Mouse (Mus musculus): ENCODE data around the gene Lrrc8d.

The Lrrc8d gene

GRCm38 (mm10) chr5:105818411-105818810, 118.6 kb downstream of the Lrrc8d start:
- DNase-seq (ENCODE audit: low spot score): no peak

DNA sequence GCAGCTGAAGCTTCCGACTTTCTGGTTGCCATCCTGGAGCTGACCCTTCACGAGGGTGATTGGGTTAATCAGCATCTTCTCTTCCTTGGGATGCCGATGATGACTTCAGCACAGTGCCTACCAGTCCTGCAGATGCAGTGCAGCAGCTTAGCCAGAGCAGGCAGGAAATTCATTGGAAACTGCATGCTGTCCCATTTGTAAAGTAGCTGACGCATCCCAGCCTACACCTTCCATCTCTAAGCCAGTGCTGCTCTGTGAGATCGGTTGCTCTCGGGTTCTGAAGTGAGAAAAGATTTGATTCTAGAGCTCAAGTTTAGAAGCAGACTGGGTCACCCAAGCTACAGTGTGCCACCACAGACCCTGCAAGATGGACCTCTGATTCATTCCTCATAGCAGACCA, 121.6 kb downstream of the Lrrc8d start:
- DNase-seq (ENCODE audit: low spot score): no peak

DNA sequence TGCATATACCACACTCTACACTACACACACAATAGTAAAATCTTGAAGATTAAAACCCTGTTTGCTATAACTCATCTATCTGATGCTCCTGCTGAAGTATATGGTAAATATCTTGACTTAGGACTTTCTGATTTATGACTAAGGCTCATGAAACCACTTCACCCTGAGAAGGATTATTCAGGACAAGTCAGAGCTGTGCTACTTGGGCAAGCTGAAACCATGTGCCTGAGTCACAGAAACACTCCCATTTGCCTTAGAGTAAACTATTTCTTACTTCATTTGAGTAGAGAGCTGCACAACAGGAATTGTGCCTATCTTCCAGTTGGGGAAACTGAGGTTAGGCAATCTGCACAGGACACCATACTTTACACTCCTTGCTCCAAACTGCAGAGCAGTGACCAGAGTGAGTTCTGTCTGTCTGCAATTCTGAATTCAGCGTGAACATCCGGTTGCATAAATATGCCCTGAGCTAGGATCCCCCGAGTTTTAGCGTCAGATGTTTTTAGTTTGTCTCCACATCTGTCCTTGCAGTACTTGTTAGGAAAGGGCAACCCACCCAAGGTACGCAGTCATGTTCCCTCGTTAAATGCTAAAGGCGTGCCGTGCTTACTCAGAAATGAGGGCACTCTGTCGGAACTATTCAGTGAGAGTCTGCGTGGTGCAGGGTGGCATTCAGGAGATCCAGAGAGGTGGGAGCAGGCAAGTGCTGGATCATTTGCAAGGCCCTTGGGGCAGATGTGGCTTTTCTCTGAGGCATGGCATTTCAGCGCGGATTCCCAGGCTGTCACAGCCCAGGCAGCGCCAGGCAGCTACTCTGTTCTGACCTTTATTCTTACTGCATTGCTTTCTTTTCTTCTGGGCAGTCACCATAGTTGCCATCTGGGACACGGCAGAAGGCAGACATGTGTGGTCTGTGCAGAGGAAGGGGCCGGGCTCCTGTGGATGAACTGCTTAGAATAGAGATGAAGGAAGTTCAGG, 123.0 kb downstream of the Lrrc8d start:
- no peak for DNase-seq (ENCODE audit: low spot score)

DNA sequence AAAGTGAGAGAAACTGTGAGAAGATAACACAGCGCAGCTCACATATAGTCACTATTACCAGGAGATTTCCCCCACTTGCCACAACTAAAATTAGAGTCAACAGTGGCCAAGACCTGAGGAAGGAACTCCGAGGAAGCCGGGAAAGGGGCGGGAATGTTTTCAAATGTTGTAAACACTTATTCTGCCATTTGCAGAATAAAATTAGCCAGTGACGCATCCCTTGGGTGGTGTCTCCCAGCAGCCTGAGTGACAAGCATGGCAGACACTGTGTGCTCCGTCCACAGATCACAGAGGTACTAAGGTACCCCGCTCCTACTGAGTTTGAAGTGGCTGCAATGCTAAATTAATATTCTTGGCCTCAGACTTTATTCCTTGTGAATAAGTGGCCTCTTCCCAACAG, 124.5 kb downstream of the Lrrc8d start:
- no peak for DNase-seq (ENCODE audit: low spot score)

DNA sequence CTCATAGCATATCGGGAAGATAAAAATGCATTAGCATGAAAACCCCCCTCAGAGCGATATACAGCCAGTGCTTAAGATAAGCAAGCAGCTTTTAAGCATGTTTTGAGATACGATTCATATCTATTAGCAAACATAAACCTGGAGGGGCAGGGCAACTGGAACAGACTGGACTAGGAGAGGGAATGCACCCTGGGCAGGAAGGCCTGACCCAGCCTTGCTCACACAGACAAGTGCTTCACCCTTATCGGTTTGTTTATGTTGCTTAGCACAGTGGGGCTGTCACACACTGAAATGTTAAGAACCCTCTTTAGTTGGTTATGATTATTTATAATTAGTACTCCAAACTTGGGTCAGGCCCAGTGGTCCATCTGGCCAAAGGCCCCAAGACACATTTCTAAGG, 125.1 kb downstream of the Lrrc8d start:
- DNase-seq (ENCODE audit: low spot score): no peak

DNA sequence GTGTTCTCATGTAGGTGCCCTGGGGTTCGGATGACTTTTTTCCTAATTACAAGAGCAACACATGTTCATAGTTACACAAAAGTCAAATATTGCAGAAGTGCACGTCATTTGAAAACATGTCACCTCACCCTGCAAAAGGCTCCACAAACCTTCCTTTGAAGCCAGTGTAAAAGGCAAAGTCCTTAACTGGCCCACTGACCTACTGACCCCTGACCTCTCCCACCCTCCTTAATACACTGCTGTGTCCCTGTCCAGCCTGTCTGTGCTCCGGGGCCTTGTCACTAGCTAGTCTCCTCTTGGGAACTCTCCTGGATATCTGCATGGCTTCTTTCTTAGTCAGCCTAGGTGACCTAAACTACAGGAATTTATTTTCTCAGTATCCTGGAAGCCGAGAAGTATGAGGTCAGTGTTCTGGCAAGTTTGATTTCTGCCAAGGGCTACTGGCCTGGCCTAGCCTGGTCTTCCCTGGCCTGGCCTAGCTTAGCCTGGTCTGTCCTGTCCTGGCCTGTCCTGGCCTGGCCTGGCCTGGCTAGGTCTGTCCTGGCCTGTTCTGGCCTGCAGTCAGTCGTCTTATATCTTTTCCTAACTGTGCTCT, 127.2 kb downstream of the Lrrc8d start:
- no peak for DNase-seq (ENCODE audit: low spot score)

GRCm38 (mm10) chr5:105828050-105828449, 128.3 kb downstream of the Lrrc8d start:
- DNase-seq (ENCODE audit: low spot score): no peak

DNA sequence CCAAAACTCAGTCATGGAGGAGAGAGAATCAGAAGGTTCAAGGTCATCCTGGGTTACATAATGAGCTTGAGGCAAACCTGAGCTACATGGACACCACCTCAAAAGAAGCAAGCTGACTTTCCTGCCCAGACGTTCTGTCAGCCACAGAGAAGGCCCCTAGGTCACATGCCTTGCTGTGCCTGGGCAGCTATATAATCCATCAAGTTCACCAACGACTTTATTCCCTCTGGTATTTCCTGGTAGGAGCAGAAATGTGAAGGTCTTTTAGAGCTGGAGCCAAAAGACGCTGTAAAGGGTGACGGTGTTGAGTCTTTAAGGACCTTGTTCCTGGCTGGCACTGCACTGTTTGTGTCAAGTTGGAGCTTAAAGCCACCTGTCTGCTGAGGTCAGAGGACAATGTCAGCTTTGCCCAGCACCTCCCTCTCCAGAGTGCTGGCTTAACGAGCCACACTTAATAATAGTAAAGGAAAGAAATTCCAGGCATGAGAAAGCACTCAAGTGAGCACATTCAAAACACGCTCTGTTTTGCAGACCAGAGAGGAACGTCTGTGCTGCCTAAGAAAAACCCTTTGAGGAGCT, 129.3 kb downstream of the Lrrc8d start:
- no peak for DNase-seq (ENCODE audit: low spot score)

GRCm38 (mm10) chr5:105832140-105832539, 132.4 kb downstream of the Lrrc8d start:
- DNase-seq (ENCODE audit: low spot score): no peak

DNA sequence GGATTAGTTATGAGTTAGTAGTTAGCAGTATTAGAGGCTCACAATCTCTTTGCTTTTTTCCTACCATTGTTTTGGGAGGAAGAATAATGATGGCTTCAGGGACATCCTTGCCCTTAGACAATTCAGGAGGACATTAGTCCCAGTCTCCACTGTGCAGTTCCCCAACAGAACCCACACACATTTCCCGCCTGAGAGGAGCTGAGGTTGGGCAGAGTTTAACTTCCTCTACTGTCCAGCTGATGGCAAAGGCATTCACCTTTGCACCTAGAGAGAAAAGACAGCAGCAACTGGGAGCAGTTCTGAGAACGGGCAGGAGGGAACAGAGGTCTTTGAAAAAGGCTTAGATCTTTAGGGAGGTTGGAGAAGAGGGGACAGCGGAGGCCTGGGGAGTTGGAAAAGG, 134.2 kb downstream of the Lrrc8d start:
- no peak for DNase-seq (ENCODE audit: low spot score)

DNA sequence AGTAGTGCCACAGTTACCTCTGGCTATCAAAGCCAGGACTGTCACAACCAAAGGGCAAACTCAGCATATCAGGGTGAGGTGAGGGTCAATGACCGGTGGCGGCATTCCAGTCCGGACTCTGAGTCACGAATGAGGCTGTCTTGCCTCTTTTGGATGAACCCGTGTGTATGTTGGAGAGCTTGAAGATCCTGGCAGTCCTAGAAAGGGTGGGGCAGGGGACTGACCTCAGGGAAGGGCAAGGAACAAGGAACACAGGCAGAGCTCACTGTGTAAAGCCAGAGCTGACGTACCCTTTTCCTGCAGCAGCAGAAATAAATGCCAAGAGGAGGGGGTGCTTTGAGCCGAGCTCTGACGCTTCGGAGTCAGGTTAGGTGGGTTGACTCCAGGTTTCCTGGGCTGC, 136.2 kb downstream of the Lrrc8d start:
- DNase-seq (ENCODE audit: low spot score): no peak

DNA sequence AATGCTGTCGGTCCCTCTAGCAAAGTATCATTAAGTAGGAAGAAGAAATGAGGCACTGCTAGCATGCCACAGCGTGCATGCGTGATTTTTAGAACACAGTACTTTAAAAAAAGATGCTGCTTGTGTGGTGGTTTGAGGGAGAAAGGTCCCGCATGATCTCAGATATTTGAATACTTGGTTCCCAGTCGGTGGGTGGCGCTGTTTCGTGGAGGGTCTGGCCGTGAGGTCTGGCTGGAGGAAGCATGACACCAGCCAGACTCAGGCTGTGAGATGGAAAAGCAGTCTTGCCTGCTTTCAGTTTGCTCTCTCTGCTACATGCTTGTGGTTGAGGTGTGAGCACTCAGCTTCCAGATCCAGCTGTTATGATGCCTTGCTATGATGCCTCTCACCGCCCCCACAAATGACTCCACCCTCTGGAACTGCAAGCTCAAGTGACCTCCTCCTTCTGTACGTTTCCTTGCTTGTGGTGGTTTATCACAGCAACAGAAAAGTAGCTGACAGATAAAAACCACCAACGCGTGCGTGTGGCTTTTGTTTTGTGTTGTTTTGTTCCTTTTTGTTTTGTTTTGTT, 140.1 kb downstream of the Lrrc8d start:
- no peak for DNase-seq (ENCODE audit: low spot score)

- DNase-seq (ENCODE audit: low spot score): no peak
These were observed 144.4 kb downstream of the Lrrc8d start for GRCm38 (mm10) chr5:105844044-105844753.

- DNase-seq (ENCODE audit: low spot score): no peak
These were observed 145.3 kb downstream of the Lrrc8d start for GRCm38 (mm10) chr5:105845041-105845440.

GRCm38 (mm10) chr5:105847726-105848125, 148.0 kb downstream of the Lrrc8d start:
- no peak for DNase-seq (ENCODE audit: low spot score)

DNA sequence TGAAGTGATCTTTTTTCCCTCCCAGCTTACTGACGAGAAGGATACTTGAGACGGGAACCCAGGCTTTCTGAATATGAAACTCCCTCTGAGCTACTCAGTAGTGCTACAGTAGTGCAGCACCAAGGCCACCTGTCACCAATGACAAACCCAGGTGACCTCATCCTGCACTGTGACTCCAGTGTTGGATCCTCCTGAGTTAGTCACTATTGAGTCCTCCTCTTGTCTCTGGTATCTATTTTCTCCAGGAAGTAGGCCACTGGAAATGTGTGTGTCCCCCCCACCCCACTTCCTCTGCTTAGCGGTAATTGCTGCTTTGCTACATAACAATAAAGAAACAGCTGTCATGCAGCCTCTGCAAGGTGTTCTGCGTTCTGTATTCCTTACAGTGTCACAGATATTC, 149.5 kb downstream of the Lrrc8d start:
- no peak for DNase-seq (ENCODE audit: low spot score)

DNA sequence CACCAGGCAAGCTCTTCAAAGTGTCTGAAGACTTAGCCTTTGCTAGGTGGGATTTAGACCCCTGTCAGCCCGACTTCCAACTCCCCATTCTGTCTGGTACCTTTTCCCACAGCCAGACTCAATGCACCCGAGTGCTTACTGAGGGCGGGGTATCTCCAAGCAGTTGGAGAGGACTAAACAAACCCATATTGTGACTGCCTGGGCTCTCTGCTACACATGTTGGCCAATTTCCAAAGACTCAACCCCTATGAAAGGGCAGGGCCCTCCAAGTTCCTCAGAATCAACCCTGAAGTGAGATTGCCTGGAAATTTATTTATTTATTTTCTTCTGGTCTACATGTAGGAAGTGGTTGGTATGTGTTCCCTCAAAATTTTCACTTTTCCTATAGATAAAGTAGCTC, 149.9 kb downstream of the Lrrc8d start:
- no peak for DNase-seq (ENCODE audit: low spot score)

GRCm38 (mm10) chr5:105853271-105853670, 153.5 kb downstream of the Lrrc8d start:
- DNase-seq (ENCODE audit: low spot score): no peak

DNA sequence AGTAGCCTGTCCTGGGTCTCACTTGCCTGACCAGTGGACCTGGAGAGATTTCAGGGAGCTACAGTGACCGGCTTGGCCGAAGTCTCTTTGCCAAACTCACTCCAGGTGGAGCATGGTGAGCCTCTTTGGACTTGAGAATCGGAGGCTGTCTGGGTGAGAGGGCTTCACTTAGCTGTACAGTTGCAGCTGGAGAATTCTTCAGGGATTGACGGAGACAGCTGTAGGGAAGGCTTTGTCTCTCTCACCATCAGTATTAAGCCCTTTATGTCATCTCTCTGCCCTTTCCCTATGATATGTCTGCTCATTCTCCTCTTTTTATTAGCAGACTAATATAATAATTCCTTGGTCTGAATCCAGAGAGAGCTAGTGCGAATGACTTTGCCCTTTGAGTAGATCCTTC, 157.7 kb downstream of the Lrrc8d start:
- no peak for DNase-seq (ENCODE audit: low spot score)

GRCm38 (mm10) chr5:105858754-105859694, 159.3 kb downstream of the Lrrc8d start:
- DNase-seq (ENCODE audit: low spot score): no peak
